Mouse (Mus musculus) olfactory bulb, adult 2 months (tissue): Measurements from ENCODE around the gene Rps6ka5.

ENCODE experiments used
- CTCF ChIP-seq: fragments of 200-500 bp; IDR thresholded peaks from 2 replicates; pipeline ENCODE4 v1.5.1; 2012; ENCODE audit warnings: low read depth, mild to moderate bottlenecking, low read length, moderate library complexity; ENCODE audit not compliant: insufficient read depth
- POLR2A ChIP-seq: fragments of 200-500 bp; IDR thresholded peaks from 2 replicates; pipeline ENCODE4 v1.6.1; 2012; ENCODE audit warnings: mild to moderate bottlenecking, low read depth, low read length, moderate library complexity; ENCODE audit not compliant: insufficient read depth

DNA sequence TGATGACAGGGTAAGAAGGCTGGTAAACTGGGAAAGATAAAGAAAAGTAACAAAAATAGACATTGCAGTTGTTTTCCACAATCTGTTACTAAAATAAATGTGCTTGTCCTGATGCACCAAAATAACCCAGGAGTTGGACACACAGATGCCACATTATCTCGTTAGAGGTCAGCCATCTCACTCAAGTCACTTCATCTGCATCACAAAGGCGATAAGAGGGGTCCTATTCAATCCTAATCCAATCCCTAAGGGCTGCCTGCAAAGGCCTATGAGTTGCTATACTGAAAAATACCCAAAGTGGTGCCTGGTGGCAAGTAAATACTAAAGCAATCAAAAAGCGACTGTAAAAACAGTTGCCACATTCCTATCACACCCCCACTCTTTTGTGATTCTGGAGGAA lies 90.0 kb downstream of the Rps6ka5 start:
- no peak for TF ChIP-seq POLR2A
- no peak for TF ChIP-seq CTCF
